Mouse (Mus musculus): ENCODE results near the gene Arhgap1.
"Not testable (repeated sequence)": the region's sequence is repeated elsewhere in the genome, so short reads cannot be mapped to it uniquely, and the experiment has no call there.

Arhgap1 gene

GRCm38 (mm10) chr2:91649553-91650359 is at the start of gene Arhgap1, which contains the start of gene Zfp408:
Gene Arhgap1 (plus strand): TSS chr2:91649860.
Gene Zfp408 (minus strand): TSS chr2:91649791.
- peak; percentile 96 to 97 for DNase-seq (ENCODE audit: low spot score in 2 of 2)

GRCm38 (mm10) chr2:91600475-91600874 is 49.2 kb upstream of the Arhgap1 start:
- DNase-seq (ENCODE audit: low spot score in 2 of 2): no peak

GRCm38 (mm10) chr2:91602389-91602788 is 47.3 kb upstream of the Arhgap1 start:
- DNase-seq (ENCODE audit: low spot score in 2 of 2): no peak

- not testable (repeated sequence) for DNase-seq (ENCODE audit: low spot score in 2 of 2)
Observed at GRCm38 (mm10) chr2:91609370-91609769, 40.3 kb upstream of the Arhgap1 start.

GRCm38 (mm10) chr2:91622356-91622755 is 27.3 kb upstream of the Arhgap1 start:
- DNase-seq (ENCODE audit: low spot score in 2 of 2): no peak

GRCm38 (mm10) chr2:91623366-91623765 is 26.3 kb upstream of the Arhgap1 start:
- DNase-seq (ENCODE audit: low spot score in 2 of 2): not testable (repeated sequence)

GRCm38 (mm10) chr2:91627486-91627885 is 22.2 kb upstream of the Arhgap1 start:
- DNase-seq (ENCODE audit: low spot score in 2 of 2): no peak

- DNase-seq (ENCODE audit: low spot score in 2 of 2): no peak
Observed at GRCm38 (mm10) chr2:91628171-91628570, 21.5 kb upstream of the Arhgap1 start.

GRCm38 (mm10) chr2:91629682-91630081 is 20.0 kb upstream of the Arhgap1 start:
- DNase-seq (ENCODE audit: low spot score in 2 of 2): no peak

GRCm38 (mm10) chr2:91630384-91630783 is 19.3 kb upstream of the Arhgap1 start:
- DNase-seq (ENCODE audit: low spot score in 2 of 2): no peak

- DNase-seq (ENCODE audit: low spot score in 2 of 2): no peak
Observed at GRCm38 (mm10) chr2:91631826-91632225, 17.8 kb upstream of the Arhgap1 start.

- DNase-seq (ENCODE audit: low spot score in 2 of 2): no peak
Observed at GRCm38 (mm10) chr2:91632316-91632715, 17.3 kb upstream of the Arhgap1 start.

- no peak for DNase-seq (ENCODE audit: low spot score in 2 of 2)
Observed at GRCm38 (mm10) chr2:91633334-91633977, 16.2 kb upstream of the Arhgap1 start.

- DNase-seq (ENCODE audit: low spot score in 2 of 2): no peak
Observed at GRCm38 (mm10) chr2:91634841-91635240, 14.8 kb upstream of the Arhgap1 start.

GRCm38 (mm10) chr2:91635486-91635885 is 14.2 kb upstream of the Arhgap1 start:
- no peak for DNase-seq (ENCODE audit: low spot score in 2 of 2)

GRCm38 (mm10) chr2:91636229-91636628 is 13.4 kb upstream of the Arhgap1 start, which contains the start of gene F2:
Gene F2 (minus strand): TSS chr2:91636414.
- no peak for DNase-seq (ENCODE audit: low spot score in 2 of 2)

- DNase-seq (ENCODE audit: low spot score in 2 of 2): no peak
Observed at GRCm38 (mm10) chr2:91636727-91637338, 12.8 kb upstream of the Arhgap1 start.

- no peak for DNase-seq (ENCODE audit: low spot score in 2 of 2)
Observed at GRCm38 (mm10) chr2:91638931-91639330, 10.7 kb upstream of the Arhgap1 start.

- DNase-seq (ENCODE audit: low spot score in 2 of 2): no peak
Observed at GRCm38 (mm10) chr2:91642825-91643415, 6.7 kb upstream of the Arhgap1 start.

GRCm38 (mm10) chr2:91644021-91644420 is 5.6 kb upstream of the Arhgap1 start:
- no peak for DNase-seq (ENCODE audit: low spot score in 2 of 2)

- DNase-seq (ENCODE audit: low spot score in 2 of 2): no peak
Observed at GRCm38 (mm10) chr2:91645354-91645753, 4.3 kb upstream of the Arhgap1 start.

GRCm38 (mm10) chr2:91645811-91646210 is 3.8 kb upstream of the Arhgap1 start:
- no peak for DNase-seq (ENCODE audit: low spot score in 2 of 2)
